Mouse (Mus musculus) heart, postnatal 0 days (tissue): ENCODE data around the gene Dyrk1a.

Experiments used
- CTCF ChIP-seq: IDR thresholded peaks from 2 replicates; pipeline ENCODE4 v1.5.1; 2016; ENCODE audit warnings: antibody characterized with exemption, control low read depth, low read depth
- EP300 ChIP-seq: IDR thresholded peaks from 2 replicates; pipeline ENCODE4 v1.6.1; 2016; ENCODE audit warnings: antibody characterized with exemption, low read depth

GRCm38 (mm10) chr16:94713480-94714094, 143.8 kb downstream of the Dyrk1a start:
- TF ChIP-seq CTCF (peak; percentile 93), EP300 (no peak)
